Mouse (Mus musculus): ENCODE data around the gene Pla2g7.

- TF ChIP-seq CTCF (IDR thresholded peaks at IDR 0.05; ENCODE audit: control insufficient read depth, insufficient read depth, insufficient read length) (no peak), MYOD1 (IDR thresholded peaks at IDR 0.05; ENCODE audit: control insufficient read depth, insufficient read length, low read depth) (no peak), CEBPB (IDR thresholded peaks at IDR 0.05; ENCODE audit: low read depth) (no peak), MAX (IDR thresholded peaks at IDR 0.05) (no peak), USF1 (IDR thresholded peaks at IDR 0.05; ENCODE audit: low read depth) (no peak), MYOG (IDR thresholded peaks at IDR 0.05; ENCODE audit: control insufficient read depth, extremely low read depth, insufficient read length) (no peak)
Observed at GRCm38 (mm10) chr17:43569287-43569686, 1.4 kb downstream of the Pla2g7 start.

Data from C2C12 (cell line).